Mouse (Mus musculus): ENCODE measurements around the gene Srxn1.

GRCm38 (mm10) chr2:152089581-152089980 is 15.7 kb upstream of the Srxn1 start:
- TF ChIP-seq GATA1 (IDR thresholded peaks at IDR 0.05; ENCODE audit: low read length): no peak
- TF ChIP-seq TAL1 (IDR thresholded peaks at IDR 0.05; ENCODE audit: low read length): no peak

Data from erythroblast, embryonic 14.5 days (primary cell).